Mouse (Mus musculus) heart, postnatal 0 days (tissue): ENCODE data around the gene Chn1. TPM values are rescaled to one million over a fixed set of nuclear protein-coding genes. Genes with fewer than 3 reads are reported as not detected.

Experiments
- ATAC-seq: fragments of 200-750 bp; cut with Nextera tagmentation; 2 replicates; pipeline ENCODE4 v1.8.0; 2017; ENCODE audit warnings: low read depth, moderate number of reproducible peaks, moderate library complexity; ENCODE audit not compliant: insufficient read depth
- DNase-seq: peaks from one replicate; pipeline ENCODE4 v3.0.0-alpha.2; 2016; ENCODE audit warnings: low spot score
- H3K27ac ChIP-seq: fragments of 300-500 bp; sonication (generic); 2 replicates; pipeline ENCODE4 v1.5.1; 2014; ENCODE audit warnings: low read depth, mild to moderate bottlenecking
- H3K27me3 ChIP-seq: fragments of 300-500 bp; sonication (generic); 2 replicates; pipeline ENCODE4 v1.6.1; 2014; ENCODE audit warnings: low read length, mixed read lengths; ENCODE audit not compliant: control insufficient read depth, insufficient read depth
- H3K36me3 ChIP-seq: fragments of 300-500 bp; sonication (generic); replicated peaks from 2 replicates; pipeline ENCODE4 v1.6.1; 2014; ENCODE audit warnings: low read length, mixed read lengths; ENCODE audit not compliant: control insufficient read depth, insufficient read depth
- H3K4me1 ChIP-seq: fragments of 300-500 bp; sonication (generic); 2 replicates; pipeline ENCODE4 v1.6.1; 2014; ENCODE audit warnings: antibody characterized with exemption; ENCODE audit not compliant: control insufficient read depth, insufficient read depth
- H3K4me2 ChIP-seq: fragments of 300-500 bp; sonication (generic); 2 replicates; pipeline ENCODE4 v1.6.1; 2014; ENCODE audit warnings: low read depth, mild to moderate bottlenecking, low read length, moderate library complexity
- H3K4me3 ChIP-seq: fragments of 300-500 bp; sonication (generic); 2 replicates; pipeline ENCODE4 v1.5.1; 2014; ENCODE audit warnings: low read depth, low read length
- H3K9ac ChIP-seq: fragments of 300-500 bp; sonication (generic); replicated peaks from 2 replicates; pipeline ENCODE4 v1.6.1; 2014; ENCODE audit warnings: low read depth, low read length, mixed read lengths
- H3K9me3 ChIP-seq: fragments of 300-500 bp; sonication (generic); replicated peaks from 2 replicates; pipeline ENCODE4 v1.6.1; 2016; ENCODE audit warnings: low read length; ENCODE audit not compliant: control insufficient read depth
- CTCF ChIP-seq: IDR thresholded peaks from 2 replicates; pipeline ENCODE4 v1.5.1; 2016; ENCODE audit warnings: antibody characterized with exemption, control low read depth, low read depth
- EP300 ChIP-seq: IDR thresholded peaks from 2 replicates; pipeline ENCODE4 v1.6.1; 2016; ENCODE audit warnings: antibody characterized with exemption, low read depth
- WGBS: fragments of 180-500 bp; shearing (Covaris S2); extraction: QIAGEN DNeasy Blood & Tissue Kit; methylation state at CpG from one replicate; pipeline ENCODE4 v1.1.7; 2014; 5-methylcytosine and 5-hydroxymethylcytosine counted together
- polyA plus RNA-seq: library from polyadenylated mRNA; unstranded; fragments of >200 nt; fragmentation: Nextera tagmentation; extraction: Ambion mirVana; gene quantifications from 2 replicates; pipeline ENCODE4 v1.2.1, GENCODE M21; 2015
- total RNA-seq: library from RNA; depleted of rRNA; stranded (reverse); fragments of >200 nt; gene quantifications from 2 replicates; pipeline ENCODE4 v1.2.3, GENCODE M21; 2014; ENCODE audit warnings: low replicate concordance

Gene Chn1
- total and polyA plus RNA-seq, 2 experiments from 2014 or later = 18.6 to 29.6 TPM

GRCm38 (mm10) chr2:73618486-73619052 lies 156.6 kb downstream of the Chn1 start:
- ATAC-seq (no peak), DNase-seq (no peak)
- Histone ChIP-seq H3K9ac (no peak overlapping the region), H3K36me3 (peaks cover 35% of the 10 kb centered on the region), H3K27ac (no peak overlapping the region), H3K9me3 (no peaks in the 10 kb centered on the region), H3K4me1 (no peaks in the 10 kb centered on the region), H3K4me2 (no peak overlapping the region), H3K4me3 (no peak overlapping the region), H3K27me3 (no peaks in the 10 kb centered on the region)
- 92% methylated on average over 4 of the region's 4 CpGs for WGBS
- TF ChIP-seq CTCF (no peak), EP300 (no peak)

- H3K9me3 ChIP-seq = no peaks in the 10 kb centered on the region
- no peak overlapping the region for H3K4me3 ChIP-seq
- 88% methylated on average over 17 of the region's 17 CpGs for WGBS
- no peak for TF ChIP-seq CTCF
- H3K4me2 ChIP-seq = no peak overlapping the region
- H3K36me3 ChIP-seq = peaks cover 33% of the 10 kb centered on the region
- no peak overlapping the region for H3K27ac ChIP-seq
- H3K27me3 ChIP-seq = no peaks in the 10 kb centered on the region
- no peaks in the 10 kb centered on the region for H3K4me1 ChIP-seq
- H3K9ac ChIP-seq = no peak overlapping the region
- DNase-seq (no peak), ATAC-seq (no peak)
Measured at GRCm38 (mm10) chr2:73616434-73617057, 158.6 kb downstream of the Chn1 start.

GRCm38 (mm10) chr2:73615456-73615855 lies 159.7 kb downstream of the Chn1 start:
- no peak overlapping the region for H3K9ac ChIP-seq
- H3K4me2 ChIP-seq = no peak overlapping the region
- H3K27ac ChIP-seq = no peak overlapping the region
- TF ChIP-seq EP300 (no peak), CTCF (no peak)
- H3K9me3 ChIP-seq = no peaks in the 10 kb centered on the region
- no peak for ATAC-seq
- no peak for DNase-seq
- WGBS = 92% methylated on average over 5 of the region's 5 CpGs
- no peaks in the 10 kb centered on the region for H3K27me3 ChIP-seq
- H3K4me1 ChIP-seq = no peaks in the 10 kb centered on the region
- peaks cover 40% of the 10 kb centered on the region for H3K36me3 ChIP-seq
- H3K4me3 ChIP-seq = no peak overlapping the region

- H3K4me2 ChIP-seq = no peak overlapping the region
- no peak overlapping the region for H3K9ac ChIP-seq
- no peak overlapping the region for H3K27ac ChIP-seq
- H3K4me1 ChIP-seq = no peaks in the 10 kb centered on the region
- no peak for TF ChIP-seq CTCF
- TF ChIP-seq EP300 = no peak
- H3K36me3 ChIP-seq = peaks cover 40% of the 10 kb centered on the region
- 94% methylated on average over 8 of the region's 8 CpGs for WGBS
- H3K9me3 ChIP-seq = no peaks in the 10 kb centered on the region
- H3K27me3 ChIP-seq = no peaks in the 10 kb centered on the region
- ATAC-seq (no peak), DNase-seq (no peak)
- no peak overlapping the region for H3K4me3 ChIP-seq
Measured at GRCm38 (mm10) chr2:73614303-73614702, 160.8 kb downstream of the Chn1 start.

- H3K4me1 ChIP-seq = no peaks in the 10 kb centered on the region
- no peak overlapping the region for H3K9ac ChIP-seq
- ATAC-seq (no peak), DNase-seq (no peak)
- peaks cover 40% of the 10 kb centered on the region for H3K36me3 ChIP-seq
- WGBS = 85% methylated on average over 7 of the region's 7 CpGs
- no peak overlapping the region for H3K27ac ChIP-seq
- H3K4me3 ChIP-seq = no peak overlapping the region
- H3K27me3 ChIP-seq = no peaks in the 10 kb centered on the region
- H3K9me3 ChIP-seq = no peaks in the 10 kb centered on the region
- H3K4me2 ChIP-seq = no peak overlapping the region
- TF ChIP-seq CTCF (no peak), EP300 (no peak)
Measured at GRCm38 (mm10) chr2:73612941-73613340, 162.2 kb downstream of the Chn1 start.
